Mouse (Mus musculus): ENCODE measurements at regions not wholly inside any gene's neighbourhood (a gene's known extent, or its start where the extent isn't known, plus 50 kb on each side); places are given as distances from the start of the nearest gene placed in this dataset.

- Histone ChIP-seq H3K4me3 (replicated peaks in 1 of 3; ENCODE audit: low read depth in 2 of 3, low read length in 2 of 3, poor library complexity in 1 of 3) (no peak overlapping the region), H3K4me1 (ENCODE audit: control insufficient read depth in 1 of 2, insufficient read depth in 2 of 2) (peaks cover 0 to 4% of the 10 kb centered on the region in 2 experiments; a peak in 2 of 4 replicates), H3K27ac (ENCODE audit: insufficient read depth, low read depth) (no peak overlapping the region), H3K36me3 (replicated peaks in 1 of 2; ENCODE audit: control insufficient read depth in 1 of 2, insufficient read depth in 1 of 2, low read length in 1 of 2) (peaks cover 0 to 29% of the 10 kb centered on the region in 2 experiments), H3K9ac (ENCODE audit: insufficient read depth, low read depth) (no peak overlapping the region), H3K79me2 (replicated peaks; ENCODE audit: control insufficient read depth, extremely low read depth, insufficient read depth, poor library complexity, severe bottlenecking) (no peaks in the 10 kb centered on the region), H3K9me3 (replicated peaks; ENCODE audit: low read length) (no peaks in the 10 kb centered on the region), H3K4me2 (ENCODE audit: insufficient read depth, low read depth, poor library complexity, severe bottlenecking) (no peak overlapping the region), H3K27me3 (replicated peaks) (no peaks in the 10 kb centered on the region)
- no peak for TF ChIP-seq JUND (conservative IDR thresholded peaks at IDR 0.05; ENCODE audit: low read depth, low read length)
- no peak for TF ChIP-seq ETS1 (conservative IDR thresholded peaks at IDR 0.05; ENCODE audit: low read depth, low read length)
- no peak for TF ChIP-seq TBP (conservative IDR thresholded peaks at IDR 0.05; ENCODE audit: low read depth, low read length)
- no peak for TF ChIP-seq SIN3A (IDR thresholded peaks at IDR 0.05; ENCODE audit: low read length)
- no peak for TF ChIP-seq IRF4 (IDR thresholded peaks at IDR 0.05; ENCODE audit: low read depth, low read length)
- no peak for TF ChIP-seq KAT2A (IDR thresholded peaks at IDR 0.05; ENCODE audit: insufficient replicate concordance, low read length)
- TF ChIP-seq MXI1 (IDR thresholded peaks at IDR 0.05; ENCODE audit: low read depth, low read length), result no peak
- in situ Hi-C loops (cut with MboI; ENCODE audit: low pct_ligation_motif_present, low pct_unique_long_range_greater_than_20kb, low sequenced_read_pairs), result no loop called here
- dilution Hi-C loops (cut with MboI; ENCODE audit: extremely low pct_ligation_motif_present, extremely low pct_unique_long_range_greater_than_20kb, low sequenced_read_pairs), result no loop called here
- no peak for DNase-seq (ENCODE audit: extremely low read depth)
These were observed 366.1 kb downstream of the Sox9 start for GRCm38 (mm10) chr11:113148198-113148537.

- dilution Hi-C loops (cut with MboI; ENCODE audit: extremely low pct_ligation_motif_present, extremely low pct_unique_long_range_greater_than_20kb, low sequenced_read_pairs) (no loop called here), in situ Hi-C loops (cut with MboI; ENCODE audit: low pct_ligation_motif_present, low pct_unique_long_range_greater_than_20kb, low sequenced_read_pairs) (loop anchor here (25.0 kb wide), 1 partner anchor 1493 kb away; no protein-coding TSS in a partner anchor)
- Histone ChIP-seq H3K4me1 (ENCODE audit: control insufficient read depth in 1 of 2, insufficient read depth in 2 of 2) (peaks cover 0 to 29% of the 10 kb centered on the region in 2 experiments; a peak in 2 of 4 replicates), H3K27me3 (replicated peaks) (no peaks in the 10 kb centered on the region), H3K36me3 (replicated peaks in 1 of 2; ENCODE audit: control insufficient read depth in 1 of 2, insufficient read depth in 1 of 2, low read length in 1 of 2) (peaks cover 0 to 44% of the 10 kb centered on the region in 2 experiments), H3K4me2 (ENCODE audit: insufficient read depth, low read depth, poor library complexity, severe bottlenecking) (no peak overlapping the region), H3K9ac (ENCODE audit: insufficient read depth, low read depth) (no peak overlapping the region), H3K27ac (ENCODE audit: insufficient read depth, low read depth) (no peak overlapping the region), H3K9me3 (replicated peaks; ENCODE audit: low read length) (no peaks in the 10 kb centered on the region), H3K4me3 (replicated peaks in 1 of 3; ENCODE audit: low read depth in 2 of 3, low read length in 2 of 3, poor library complexity in 1 of 3) (no peak overlapping the region), H3K79me2 (replicated peaks; ENCODE audit: control insufficient read depth, extremely low read depth, insufficient read depth, poor library complexity, severe bottlenecking) (no peaks in the 10 kb centered on the region)
- TF ChIP-seq NELFE (IDR thresholded peaks at IDR 0.05; ENCODE audit: low read depth, low read length) (no peak), UBTF (IDR thresholded peaks at IDR 0.05; ENCODE audit: low read depth, low read length) (no peak), E2F4 (IDR thresholded peaks at IDR 0.05; ENCODE audit: insufficient replicate concordance, low read depth, low read length) (no peak), BHLHE40 (IDR thresholded peaks at IDR 0.05; ENCODE audit: low read depth, low read length) (no peak), MXI1 (IDR thresholded peaks at IDR 0.05; ENCODE audit: low read depth, low read length) (no peak), RAD21 (IDR thresholded peaks at IDR 0.05; ENCODE audit: low read depth, low read length) (no peak), ETS1 (conservative IDR thresholded peaks at IDR 0.05; ENCODE audit: low read depth, low read length) (no peak), TBP (conservative IDR thresholded peaks at IDR 0.05; ENCODE audit: low read depth, low read length) (no peak), CHD1 (IDR thresholded peaks at IDR 0.05; ENCODE audit: low read depth, low read length) (no peak), EP300 (IDR thresholded peaks at IDR 0.05; ENCODE audit: low read length) (no peak), POLR2AphosphoS2 (IDR thresholded peaks at IDR 0.05; ENCODE audit: low read depth, low read length) (no peak), USF1 (IDR thresholded peaks at IDR 0.05; ENCODE audit: low read depth, low read length) (no peak), KAT2A (IDR thresholded peaks at IDR 0.05; ENCODE audit: insufficient replicate concordance, low read length) (no peak), USF2 (conservative IDR thresholded peaks at IDR 0.05; ENCODE audit: low read depth, low read length) (no peak), ELF1 (IDR thresholded peaks at IDR 0.05; ENCODE audit: low read depth, low read length) (no peak), MYC (IDR thresholded peaks at IDR 0.05; ENCODE audit: low read depth, low read length) (no peak), ZMIZ1 (IDR thresholded peaks at IDR 0.05; ENCODE audit: low read depth, low read length) (no peak)
- DNase-seq (ENCODE audit: extremely low read depth), result no peak
These were observed 373.5 kb downstream of the Sox9 start for GRCm38 (mm10) chr11:113155515-113155914.
